Mouse (Mus musculus) ovary, postnatal 36 days (tissue): ENCODE data around the gene Golt1a.

ENCODE experiments used
- DNase-seq: peaks from one replicate; pipeline ENCODE4 v3.0.0; 2022; ENCODE audit warnings: low spot score, mixed read lengths

Gene Golt1a

GRCm38 (mm10) chr1:133309652-133310267 is at the start of gene Golt1a:
Golt1a (plus strand) TSS chr1:133309800.
- no peak for DNase-seq

GRCm38 (mm10) chr1:133262628-133263027 is 47.0 kb upstream of the Golt1a start:
- no peak for DNase-seq

DNA sequence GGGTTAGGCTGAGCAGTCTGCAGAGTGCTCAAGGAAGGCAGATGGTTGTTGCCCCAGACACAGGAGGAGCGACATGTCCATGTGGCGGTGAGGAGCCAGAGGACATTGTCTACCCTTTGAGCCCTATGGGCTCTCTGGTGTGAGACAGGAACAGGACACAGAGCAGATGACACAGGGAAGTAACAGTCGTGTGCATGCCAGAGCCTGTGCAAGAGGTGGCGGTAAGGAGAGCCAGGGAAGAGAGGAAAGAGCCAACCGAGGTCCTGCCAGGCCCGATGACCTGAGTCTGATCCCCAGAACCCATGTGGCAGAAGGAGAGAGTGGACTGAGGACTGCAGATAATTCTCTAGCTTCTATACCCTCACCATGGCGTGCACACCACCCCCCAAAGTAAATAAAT is 46.5 kb upstream of the Golt1a start:
- no peak for DNase-seq

DNA sequence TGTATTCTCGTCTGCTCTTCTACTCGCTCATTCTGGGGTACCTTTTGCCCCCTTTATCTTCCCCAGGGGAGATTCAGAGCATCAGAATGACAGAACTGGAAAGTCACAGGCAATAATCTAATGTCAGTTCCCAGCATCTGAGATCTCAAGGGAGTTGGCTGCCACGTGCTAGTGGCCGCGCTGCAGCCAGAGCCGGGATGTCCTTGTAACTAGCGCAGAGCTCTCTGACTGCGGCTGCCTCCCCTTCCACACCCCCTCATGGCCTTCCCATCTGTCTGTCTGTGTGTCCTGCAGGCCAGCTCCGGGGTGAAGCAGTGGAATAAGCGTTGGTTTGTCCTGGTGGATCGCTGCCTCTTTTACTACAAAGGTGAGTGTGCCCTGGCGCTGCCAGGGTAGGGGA is 45.2 kb upstream of the Golt1a start:
- peak; percentile 57 for DNase-seq

GRCm38 (mm10) chr1:133265114-133265766 is 44.4 kb upstream of the Golt1a start:
- DNase-seq: no peak

DNA sequence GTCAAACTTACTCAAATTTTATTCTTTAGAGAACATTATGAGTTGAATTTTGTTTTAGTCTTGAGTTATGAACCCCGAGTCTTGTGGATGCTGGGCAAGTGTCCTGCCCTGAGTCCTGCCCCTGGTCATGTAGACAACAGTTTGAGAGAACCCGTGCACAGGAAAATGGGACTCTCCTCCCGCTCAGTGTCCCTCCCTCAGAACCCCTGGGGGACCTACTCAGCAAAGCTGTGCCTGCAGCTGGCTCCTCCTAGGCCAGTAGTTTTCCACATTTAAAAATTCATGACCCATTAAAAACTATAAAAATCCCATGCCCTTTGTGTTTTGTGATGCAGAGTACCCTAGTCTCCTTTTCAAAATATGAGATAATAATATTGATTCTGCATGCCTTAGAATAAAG is 42.5 kb upstream of the Golt1a start:
- no peak for DNase-seq

GRCm38 (mm10) chr1:133267813-133268492 is 41.6 kb upstream of the Golt1a start:
- no peak for DNase-seq

GRCm38 (mm10) chr1:133268503-133268902 is 41.1 kb upstream of the Golt1a start:
- no peak for DNase-seq

GRCm38 (mm10) chr1:133270336-133270735 is 39.3 kb upstream of the Golt1a start:
- DNase-seq: no peak

GRCm38 (mm10) chr1:133274163-133274562 is 35.4 kb upstream of the Golt1a start:
- DNase-seq: no peak

DNA sequence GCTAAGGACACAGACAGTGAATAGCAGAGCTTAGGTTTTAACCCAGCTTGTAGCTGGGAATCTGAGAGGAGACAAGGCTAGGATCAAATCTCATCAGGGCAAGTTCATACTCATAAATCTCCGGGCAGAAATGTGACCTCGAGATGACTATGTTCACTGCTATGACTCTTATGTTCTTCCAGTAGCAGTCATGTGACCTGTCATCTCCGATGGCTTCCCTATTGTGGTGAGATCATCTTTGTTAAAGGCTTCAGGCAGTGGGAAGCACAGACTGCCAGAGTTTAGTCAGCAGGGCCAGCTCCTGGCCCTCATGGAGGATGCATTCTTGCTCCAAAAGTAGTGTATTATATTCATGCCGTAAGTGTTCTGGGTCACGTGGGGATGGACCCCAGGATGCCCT is 32.6 kb upstream of the Golt1a start:
- DNase-seq: no peak

DNA sequence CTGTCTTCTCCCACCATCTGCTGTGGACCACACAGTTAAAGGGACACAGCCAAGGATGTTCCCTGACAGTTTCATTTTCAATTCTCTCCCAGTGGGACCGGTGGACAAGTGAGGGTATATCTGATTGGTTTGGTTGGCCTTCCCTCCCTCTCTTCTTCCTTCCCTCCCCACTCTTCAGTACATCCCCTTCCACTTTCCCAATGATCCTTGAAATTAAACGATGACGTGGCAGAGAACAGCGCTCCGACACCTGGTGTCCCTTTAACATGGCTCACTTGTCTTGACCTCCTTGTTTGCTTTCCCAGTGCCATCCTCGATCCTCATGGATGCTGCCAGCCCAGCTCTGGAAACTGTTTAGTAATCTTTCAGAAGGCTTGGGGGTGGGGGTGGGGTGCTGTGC is 31.1 kb upstream of the Golt1a start:
- DNase-seq: no peak

- DNase-seq: no peak
These were observed 30.5 kb upstream of the Golt1a start for GRCm38 (mm10) chr1:133278946-133279631.

DNA sequence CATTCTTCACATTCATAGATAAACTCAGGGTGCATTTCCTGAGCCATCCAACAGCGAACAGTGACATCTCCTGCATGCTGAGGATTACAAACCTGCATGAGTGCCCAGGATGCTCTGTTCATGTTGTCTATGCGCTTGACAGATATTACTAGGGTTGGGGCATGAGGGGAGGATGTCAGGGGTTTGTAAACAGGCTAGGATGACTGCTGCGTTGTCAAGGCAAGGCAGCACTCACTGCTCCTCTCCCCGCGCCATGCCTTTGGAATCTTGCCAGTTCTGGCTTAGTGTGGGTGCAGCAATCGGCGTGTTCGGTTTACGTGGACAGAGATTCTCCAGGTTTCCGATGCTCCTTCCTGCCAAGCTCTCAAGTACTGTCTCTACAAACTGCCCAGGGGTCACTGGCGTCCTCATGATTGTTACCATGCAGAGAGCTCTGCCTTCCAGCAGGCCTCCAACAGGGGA is 29.9 kb upstream of the Golt1a start:
- DNase-seq: no peak

GRCm38 (mm10) chr1:133280537-133280936 is 29.1 kb upstream of the Golt1a start:
- no peak for DNase-seq

DNA sequence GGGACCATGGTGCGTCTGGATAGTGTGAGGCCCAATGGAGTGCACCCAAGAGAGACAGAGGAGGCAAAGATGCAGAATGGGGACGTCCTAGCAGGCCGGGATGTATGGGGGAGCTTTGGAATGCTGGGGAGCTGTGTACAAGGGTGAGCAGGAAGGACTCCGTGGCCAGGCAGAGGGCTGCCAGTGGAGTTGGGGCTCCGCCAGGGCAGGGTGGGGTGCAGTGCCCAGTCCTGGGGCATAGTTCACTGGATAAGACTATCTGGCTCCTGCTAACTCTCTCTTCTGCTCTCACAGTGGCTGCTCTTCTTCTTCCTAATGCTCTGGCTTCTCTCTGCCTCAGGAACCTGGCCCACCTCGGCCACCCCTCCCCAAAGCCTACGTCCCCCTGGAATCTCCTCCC is 23.7 kb upstream of the Golt1a start:
- no peak for DNase-seq

DNA sequence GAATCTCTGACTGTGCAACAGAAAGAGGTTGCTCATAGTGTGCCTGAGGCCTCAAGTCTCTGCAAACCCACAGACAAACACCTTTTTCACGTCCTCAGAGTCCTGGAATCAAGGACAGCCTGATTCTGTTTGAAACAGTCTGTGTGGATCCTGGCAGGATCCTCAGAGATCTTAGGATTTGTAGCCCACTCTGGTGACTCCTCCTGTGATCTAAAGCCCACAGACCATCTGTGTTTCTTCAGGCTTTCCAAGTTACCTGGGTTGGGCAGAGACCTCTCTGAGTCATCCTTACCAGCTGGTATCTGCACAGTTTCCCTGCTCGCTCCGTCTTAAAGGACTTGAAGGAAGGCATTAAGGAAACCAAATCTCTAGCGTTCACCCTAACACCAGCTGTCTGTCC is 22.5 kb upstream of the Golt1a start:
- DNase-seq: no peak

GRCm38 (mm10) chr1:133287880-133288279 is 21.7 kb upstream of the Golt1a start:
- DNase-seq: no peak

- DNase-seq: no peak
These were observed 17.7 kb upstream of the Golt1a start for GRCm38 (mm10) chr1:133291888-133292287.

DNA sequence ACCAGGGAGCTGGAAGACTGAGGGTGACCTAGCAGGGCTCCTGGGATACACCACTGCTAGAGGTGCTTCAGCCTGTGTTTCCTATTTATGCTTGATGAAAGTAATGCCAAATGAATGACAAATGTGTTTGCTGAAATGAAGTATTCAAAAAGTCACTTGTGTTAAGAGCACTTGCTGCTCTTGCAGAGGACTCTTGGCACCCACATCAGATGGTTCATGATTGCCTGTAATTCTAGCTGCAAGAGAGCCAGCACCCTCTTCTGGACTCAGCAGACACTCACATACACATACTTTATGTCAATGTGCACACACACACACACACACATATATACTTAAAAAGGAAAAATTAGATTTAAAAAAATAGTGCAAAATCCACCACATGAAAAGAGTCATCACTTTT is 17.0 kb upstream of the Golt1a start:
- DNase-seq: no peak

GRCm38 (mm10) chr1:133296376-133296775 is 13.2 kb upstream of the Golt1a start:
- DNase-seq: peak; percentile 52

GRCm38 (mm10) chr1:133298816-133299215 is 10.8 kb upstream of the Golt1a start:
- DNase-seq: no peak

- peak; percentile 61 for DNase-seq
These were observed 7.1 kb upstream of the Golt1a start for GRCm38 (mm10) chr1:133302540-133302939.
